Mouse (Mus musculus) liver, embryonic 14.5 days (tissue): ENCODE results near the gene Thap3. TPM values are rescaled to one million over a fixed set of nuclear protein-coding genes. Genes with fewer than 3 reads are reported as not detected.

Experiments
- ATAC-seq: fragments of 200-750 bp; cut with Nextera tagmentation; 2 replicates; pipeline ENCODE4 v1.8.0; 2017; ENCODE audit warnings: moderate number of reproducible peaks, mild to moderate bottlenecking, moderate library complexity; ENCODE audit not compliant: insufficient read depth
- DNase-seq, 3 experiments: peaks; one replicate each; pipeline ENCODE4 v3.0.0-alpha.2; 2012 to 2013; ENCODE audit warnings: low read depth in 3 of 3, low spot score in 3 of 3
- H3K27ac ChIP-seq: fragments of 300-500 bp; sonication (generic); 2 replicates; pipeline ENCODE4 v1.5.1; 2014; ENCODE audit warnings: moderate library complexity, mild to moderate bottlenecking, control low read depth, inconsistent platforms
- H3K27me3 ChIP-seq: fragments of 300-500 bp; sonication (generic); 2 replicates; pipeline ENCODE4 v1.6.1; 2014; ENCODE audit warnings: mild to moderate bottlenecking, low read length, moderate library complexity; ENCODE audit not compliant: control insufficient read depth, insufficient read depth
- H3K36me3 ChIP-seq: fragments of 300-500 bp; sonication (generic); replicated peaks from 2 replicates; pipeline ENCODE4 v1.6.1; 2014; ENCODE audit warnings: low read depth; ENCODE audit not compliant: control insufficient read depth, insufficient read depth
- H3K4me1 ChIP-seq, 2 experiments: fragments of 200-500 bp in 1 of 2; fragments of 300-500 bp in 1 of 2; sonication (generic) in 1 of 2; replicated peaks; 2 replicates each; pipeline ENCODE4 v1.6.1; 2012 to 2014; ENCODE audit warnings: antibody characterized with exemption in 1 of 2, inconsistent platforms in 1 of 2, low read length in 1 of 2; ENCODE audit not compliant: control insufficient read depth in 2 of 2, insufficient read depth in 2 of 2
- H3K4me2 ChIP-seq: fragments of 300-500 bp; sonication (generic); 2 replicates; pipeline ENCODE4 v1.6.1; 2014; ENCODE audit warnings: low read depth, mild to moderate bottlenecking, control low read depth, moderate library complexity
- H3K4me3 ChIP-seq, 2 experiments: fragments of 200-500 bp in 1 of 2; fragments of 300-500 bp in 1 of 2; sonication (generic) in 1 of 2; 2 replicates each; pipeline ENCODE4 v1.5.1; 2012 to 2014; ENCODE audit warnings: low read depth in 2 of 2, low read length in 2 of 2, mild to moderate bottlenecking in 2 of 2, control low read depth in 1 of 2, inconsistent platforms in 1 of 2, moderate library complexity in 1 of 2; ENCODE audit not compliant: insufficient read depth in 1 of 2
- H3K9ac ChIP-seq: fragments of 300-500 bp; sonication (generic); replicated peaks from 2 replicates; pipeline ENCODE4 v1.6.1; 2014; ENCODE audit warnings: mild to moderate bottlenecking, control low read depth, moderate library complexity
- H3K9me3 ChIP-seq: fragments of 300-500 bp; sonication (generic); 2 replicates; pipeline ENCODE4 v1.6.1; 2016; ENCODE audit warnings: low read length, mixed read lengths; ENCODE audit not compliant: control insufficient read depth
- CTCF ChIP-seq: IDR thresholded peaks from 2 replicates; pipeline ENCODE4 v1.5.1; 2016; ENCODE audit warnings: antibody characterized with exemption, low read depth, control low read depth
- EP300 ChIP-seq: IDR thresholded peaks from 2 replicates; pipeline ENCODE4 v1.6.1; 2016; ENCODE audit warnings: antibody characterized with exemption, low read depth
- WGBS: fragments of 180-500 bp; shearing (Covaris S2); extraction: QIAGEN DNeasy Blood & Tissue Kit; methylation state at CpG from one replicate; pipeline ENCODE4 v1.1.7; 2014; ENCODE audit not compliant: insufficient replicate concordance; 5-methylcytosine and 5-hydroxymethylcytosine counted together
- polyA plus RNA-seq, 2 experiments: library from polyadenylated mRNA; depleted of rRNA in 1 of 2; stranded (reverse) in 1 of 2; unstranded in 1 of 2; fragments of >200 nt; fragmentation: Nextera tagmentation in 1 of 2; extraction: Ambion mirVana in 1 of 2; gene quantifications; 2 replicates each; pipeline versions ENCODE4 v1.2.1 to v1.2.3; 2012 to 2014

Gene Thap3
- polyA plus RNA-seq, 2 experiments, result 4.5 to 5.0 TPM

DNA sequence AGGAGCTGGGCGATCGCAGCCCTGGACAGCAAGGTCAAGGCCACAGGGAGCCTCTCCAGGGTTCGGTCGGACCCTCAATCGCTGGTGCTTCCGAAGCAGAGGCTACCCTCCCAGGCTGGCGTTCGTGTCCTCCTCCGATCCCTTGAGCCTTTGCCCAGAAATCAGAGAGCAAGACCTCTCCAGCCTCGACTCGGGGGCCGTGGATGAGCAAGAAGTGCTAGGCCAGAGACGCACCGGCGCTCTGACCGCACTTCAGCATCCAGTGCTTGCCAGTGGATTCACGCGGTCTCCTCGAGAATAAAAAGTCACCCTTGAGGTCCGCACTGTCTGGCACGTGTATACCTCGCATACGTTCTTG is 54.6 kb downstream of the Thap3 start:
- Histone ChIP-seq H3K9ac (peak overlapping the region; percentile 99), H3K9me3 (no peaks in the 10 kb centered on the region), H3K36me3 (peaks cover 4% of the 10 kb centered on the region), H3K27ac (peak overlapping the region; percentile 61), H3K27me3 (no peaks in the 10 kb centered on the region), H3K4me2 (peak overlapping the region; percentile 93), H3K4me1 (peaks cover 17 to 22% of the 10 kb centered on the region in 2 experiments), H3K4me3 (peak overlapping the region; percentile 93 to 99)
- ATAC-seq (peak; percentile 2), DNase-seq (no peak)
- no peak for TF ChIP-seq EP300
- TF ChIP-seq CTCF, result no peak
- WGBS, result 1% methylated on average over 23 of the region's 23 CpGs

DNA sequence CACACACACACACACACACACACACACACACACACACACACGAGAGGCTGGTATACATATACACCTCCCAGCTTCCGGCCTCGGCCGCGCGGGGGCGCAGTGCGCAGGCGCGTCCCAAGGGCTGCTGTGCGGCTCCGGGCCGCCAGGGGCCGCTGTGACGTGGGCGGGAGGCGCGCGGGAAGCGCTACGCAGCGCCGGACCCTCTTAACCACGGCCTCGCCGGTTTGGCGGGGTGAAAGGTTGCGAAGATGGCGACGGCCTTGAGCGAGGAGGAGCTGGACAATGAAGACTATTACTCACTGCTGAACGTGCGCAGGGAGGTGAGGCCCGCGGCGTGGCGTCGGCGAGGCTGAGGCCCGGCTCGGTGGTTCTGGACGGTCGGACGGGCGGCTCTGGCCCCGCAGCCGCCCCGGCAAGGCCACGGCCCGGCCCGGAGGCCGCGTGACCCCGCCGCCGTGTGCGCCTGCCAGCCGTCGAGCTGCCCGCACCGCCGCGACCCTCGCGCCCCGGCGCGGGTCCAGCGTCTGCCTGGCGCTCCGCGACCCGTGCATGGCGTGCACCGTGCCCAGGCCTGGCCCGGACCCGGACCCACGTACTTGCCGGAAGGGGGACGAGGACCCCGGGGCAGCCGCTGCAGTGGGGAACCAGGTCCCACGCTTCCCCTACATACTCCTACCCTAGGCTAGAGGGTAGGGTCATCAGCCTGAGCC is 55.1 kb downstream of the Thap3 start, which contains the start of gene Dnajc11:
Gene Dnajc11 (plus strand): TSS at position 187 of the 710 bp plus-strand sequence.
- Histone ChIP-seq H3K9ac (peak within 1 kb of the TSS; percentile 99), H3K4me2 (peak within 1 kb of the TSS; percentile 93), H3K27ac (peak within 1 kb of the TSS; percentile 61), H3K27me3 (no peaks in the 10 kb centered on the region), H3K9me3 (no peaks in the 10 kb centered on the region), H3K4me3 (peak within 1 kb of the TSS; percentile 93 to 99), H3K4me1 (peaks cover 17 to 22% of the 10 kb centered on the region in 2 experiments), H3K36me3 (peaks cover 4% of the 10 kb centered on the region)
- ATAC-seq, result peak; percentile 88
- DNase-seq, result peak; percentile 79 to 84 (median 80)
- under 1% methylated on average over 83 of the region's 83 CpGs for WGBS
- TF ChIP-seq CTCF (peak; percentile 94), EP300 (no peak)

Other genes starting within 250 kb of the Thap3 start
- gene Camta1, start 127.1 kb downstream of the Thap3 start, polyA plus RNA-seq (2012; rRNA removed), result 4.8 and 7.3 TPM in 2 replicates
- 31.0 and 32.8 TPM in 2 replicates for gene Camta1, start 127.1 kb downstream of the Thap3 start, polyA plus RNA-seq (2014; fragmentation: Nextera tagmentation; extraction: Ambion mirVana)
- 32.9 and 34.4 TPM in 2 replicates for gene Dnajc11, start 55.3 kb downstream of the Thap3 start, polyA plus RNA-seq (2012; rRNA removed)
- gene Dnajc11, start 55.3 kb downstream of the Thap3 start, polyA plus RNA-seq (2014; fragmentation: Nextera tagmentation; extraction: Ambion mirVana), result 32.9 and 42.2 TPM in 2 replicates
- gene Phf13, start 7.3 kb upstream of the Thap3 start, polyA plus RNA-seq (2012; rRNA removed), result 2.8 and 2.9 TPM in 2 replicates
- 3.7 and 5.2 TPM in 2 replicates for gene Phf13, start 7.3 kb upstream of the Thap3 start, polyA plus RNA-seq (2014; fragmentation: Nextera tagmentation; extraction: Ambion mirVana)
- 4.4 and 5.3 TPM in 2 replicates for gene Klhl21, start 19.8 kb upstream of the Thap3 start, polyA plus RNA-seq (2012; rRNA removed)
- gene Klhl21, start 19.8 kb upstream of the Thap3 start, polyA plus RNA-seq (2014; fragmentation: Nextera tagmentation; extraction: Ambion mirVana), result 2.3 and 2.8 TPM in 2 replicates
- gene Zbtb48, start 38.7 kb upstream of the Thap3 start, polyA plus RNA-seq (2012; rRNA removed), result 8.2 and 10.7 TPM in 2 replicates
- 6.4 and 8.8 TPM in 2 replicates for gene Zbtb48, start 38.7 kb upstream of the Thap3 start, polyA plus RNA-seq (2014; fragmentation: Nextera tagmentation; extraction: Ambion mirVana)
- gene Tas1r1, start 49.6 kb upstream of the Thap3 start, polyA plus RNA-seq (2012; rRNA removed), result 0.03 and 0.06 TPM in 2 replicates
- gene Tas1r1, start 49.6 kb upstream of the Thap3 start, polyA plus RNA-seq (2014; fragmentation: Nextera tagmentation; extraction: Ambion mirVana), result not detected in 2 replicates
- 9.8 and 11.1 TPM in 2 replicates for gene Nol9, start 50.3 kb upstream of the Thap3 start, polyA plus RNA-seq (2012; rRNA removed)
- gene Nol9, start 50.3 kb upstream of the Thap3 start, polyA plus RNA-seq (2014; fragmentation: Nextera tagmentation; extraction: Ambion mirVana), result 11.5 and 16.3 TPM in 2 replicates
- gene Plekhg5, start 83.5 kb upstream of the Thap3 start, polyA plus RNA-seq (2012; rRNA removed), result 4.5 and 4.7 TPM in 2 replicates
- gene Plekhg5, start 83.5 kb upstream of the Thap3 start, polyA plus RNA-seq (2014; fragmentation: Nextera tagmentation; extraction: Ambion mirVana), result 2.6 and 4.8 TPM in 2 replicates
- 0.68 and 0.93 TPM in 2 replicates for gene Tnfrsf25, start 126.9 kb upstream of the Thap3 start, polyA plus RNA-seq (2012; rRNA removed)
- gene Tnfrsf25, start 126.9 kb upstream of the Thap3 start, polyA plus RNA-seq (2014; fragmentation: Nextera tagmentation; extraction: Ambion mirVana), result 0.15 and 0.16 TPM in 2 replicates
- gene Espn, start 163.4 kb upstream of the Thap3 start, polyA plus RNA-seq (2012; rRNA removed), result 1.2 and 1.5 TPM in 2 replicates
- gene Espn, start 163.4 kb upstream of the Thap3 start, polyA plus RNA-seq (2014; fragmentation: Nextera tagmentation; extraction: Ambion mirVana), result 1.2 and 1.9 TPM in 2 replicates
- 0.01 and 0.02 TPM in 2 replicates for gene Hes2, start 169.9 kb upstream of the Thap3 start, polyA plus RNA-seq (2012; rRNA removed)
- 0.05 TPM in 1 of 2 replicates, not detected in the other for gene Hes2, start 169.9 kb upstream of the Thap3 start, polyA plus RNA-seq (2014; fragmentation: Nextera tagmentation; extraction: Ambion mirVana)
- gene Acot7, start 189.1 kb upstream of the Thap3 start, polyA plus RNA-seq (2012; rRNA removed), result 10.8 and 12.5 TPM in 2 replicates
- gene Acot7, start 189.1 kb upstream of the Thap3 start, polyA plus RNA-seq (2014; fragmentation: Nextera tagmentation; extraction: Ambion mirVana), result 12.2 and 13.0 TPM in 2 replicates